Mouse (Mus musculus) olfactory bulb, adult 2 months (tissue): Measurements from ENCODE around the gene Wdsub1.

Experiments
- CTCF ChIP-seq: fragments of 200-500 bp; IDR thresholded peaks from 2 replicates; pipeline ENCODE4 v1.5.1; 2012; ENCODE audit warnings: low read depth, mild to moderate bottlenecking, low read length, moderate library complexity; ENCODE audit not compliant: insufficient read depth
- POLR2A ChIP-seq: fragments of 200-500 bp; IDR thresholded peaks from 2 replicates; pipeline ENCODE4 v1.6.1; 2012; ENCODE audit warnings: mild to moderate bottlenecking, low read depth, low read length, moderate library complexity; ENCODE audit not compliant: insufficient read depth

DNA sequence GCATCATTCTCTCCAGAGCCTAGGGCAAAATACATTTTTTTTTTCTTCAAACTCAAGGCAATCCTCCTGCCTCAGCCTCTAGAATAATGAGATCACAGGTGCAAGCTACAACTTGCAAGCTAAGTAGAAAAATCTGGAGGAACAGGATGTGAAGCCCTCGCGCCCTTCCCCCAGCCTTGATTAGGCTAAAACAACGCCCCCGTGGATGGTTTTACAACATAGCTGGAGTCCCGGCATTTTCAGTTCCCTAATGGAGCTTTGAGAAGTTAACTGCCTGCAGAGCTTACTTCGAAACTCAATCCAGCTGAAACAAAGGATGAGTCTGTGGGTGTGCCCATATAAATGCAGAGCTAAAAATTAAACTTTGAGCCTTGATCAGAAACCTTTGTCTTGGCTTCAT is 7.3 kb upstream of the Wdsub1 start:
- TF ChIP-seq CTCF = no peak
- TF ChIP-seq POLR2A = no peak
